Mouse (Mus musculus): ENCODE results near the gene Apoa4.

Apoa4 gene

DNA sequence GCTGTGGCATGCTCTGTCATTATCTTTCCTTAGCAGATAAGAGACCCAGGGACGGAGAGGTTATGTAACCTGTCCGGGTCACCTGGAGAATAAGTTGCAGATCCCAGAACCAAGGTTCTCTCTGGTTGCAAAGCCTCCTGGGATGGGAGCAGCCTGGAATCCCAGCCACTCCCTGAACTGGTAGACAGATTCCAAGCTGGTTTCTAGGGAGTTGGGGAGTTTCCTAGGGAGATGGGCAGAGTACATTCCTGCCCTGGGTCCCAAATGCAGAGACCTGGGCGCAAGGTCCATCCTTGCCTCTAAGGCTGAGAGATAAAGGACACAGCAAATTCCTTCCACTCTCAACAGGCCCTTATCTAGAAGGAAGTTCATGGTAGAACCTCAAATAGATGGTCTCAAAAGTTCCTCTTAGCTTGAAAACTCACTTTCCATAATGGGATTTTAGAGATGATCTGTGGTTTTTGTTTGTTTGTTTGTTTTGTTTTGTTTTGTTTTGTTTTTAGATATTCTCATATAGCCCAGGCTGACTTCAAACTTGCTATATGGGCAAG is 13.4 kb upstream of the Apoa4 start:
- no peak for DNase-seq (ENCODE audit: low read depth, low spot score)

DNA sequence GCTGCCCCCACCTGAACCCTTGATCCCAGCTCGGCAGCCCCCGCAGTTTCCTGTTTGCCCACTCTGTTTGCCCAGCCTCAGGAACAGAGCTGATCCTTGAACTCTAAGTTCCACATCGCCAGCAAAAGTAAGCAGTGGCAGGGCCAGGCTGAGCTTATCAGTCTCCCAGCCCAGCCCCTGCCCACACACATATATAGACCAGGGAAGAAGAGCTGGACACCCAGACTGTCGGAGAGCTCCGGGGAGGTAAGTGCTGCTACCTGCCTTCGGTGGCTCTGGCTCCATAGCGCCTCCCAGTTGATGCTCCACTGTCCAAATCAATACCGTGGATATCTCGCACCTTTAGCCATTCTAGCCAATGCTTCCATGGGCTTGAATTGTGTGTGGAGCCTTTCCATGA is 12.0 kb upstream of the Apoa4 start, which contains the start of gene Apoa1:
Gene Apoa1, plus strand, starts transcription at position 90 of the 400 bp plus-strand sequence.
- DNase-seq (ENCODE audit: low read depth, low spot score) = no peak

DNA sequence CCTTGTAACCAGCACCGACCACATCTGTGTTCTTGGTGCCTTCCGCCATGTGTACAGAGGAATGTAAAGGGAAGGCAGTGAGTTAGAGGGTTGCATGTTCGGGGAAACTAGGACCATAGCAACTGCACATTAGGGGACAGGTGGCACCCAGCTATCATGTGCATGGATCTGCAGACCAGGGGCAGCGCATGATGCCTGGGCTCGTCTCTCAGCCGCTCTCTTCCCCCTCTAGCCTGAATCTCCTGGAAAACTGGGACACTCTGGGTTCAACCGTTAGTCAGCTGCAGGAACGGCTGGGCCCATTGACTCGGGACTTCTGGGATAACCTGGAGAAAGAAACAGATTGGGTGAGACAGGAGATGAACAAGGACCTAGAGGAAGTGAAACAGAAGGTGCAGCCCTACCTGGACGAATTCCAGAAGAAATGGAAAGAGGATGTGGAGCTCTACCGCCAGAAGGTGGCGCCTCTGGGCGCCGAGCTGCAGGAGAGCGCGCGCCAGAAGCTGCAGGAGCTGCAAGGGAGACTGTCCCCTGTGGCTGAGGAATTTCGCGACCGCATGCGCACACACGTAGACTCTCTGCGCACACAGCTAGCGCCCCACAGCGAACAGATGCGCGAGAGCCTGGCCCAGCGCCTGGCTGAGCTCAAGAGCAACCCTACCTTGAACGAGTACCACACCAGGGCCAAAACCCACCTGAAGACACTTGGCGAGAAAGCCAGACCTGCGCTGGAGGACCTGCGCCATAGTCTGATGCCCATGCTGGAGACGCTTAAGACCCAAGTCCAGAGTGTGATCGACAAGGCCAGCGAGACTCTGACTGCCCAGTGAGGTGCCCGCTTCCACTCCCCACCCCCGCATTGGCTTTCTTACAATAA is 10.7 kb upstream of the Apoa4 start:
- DNase-seq (ENCODE audit: low read depth, low spot score) = peak; percentile 47

DNA sequence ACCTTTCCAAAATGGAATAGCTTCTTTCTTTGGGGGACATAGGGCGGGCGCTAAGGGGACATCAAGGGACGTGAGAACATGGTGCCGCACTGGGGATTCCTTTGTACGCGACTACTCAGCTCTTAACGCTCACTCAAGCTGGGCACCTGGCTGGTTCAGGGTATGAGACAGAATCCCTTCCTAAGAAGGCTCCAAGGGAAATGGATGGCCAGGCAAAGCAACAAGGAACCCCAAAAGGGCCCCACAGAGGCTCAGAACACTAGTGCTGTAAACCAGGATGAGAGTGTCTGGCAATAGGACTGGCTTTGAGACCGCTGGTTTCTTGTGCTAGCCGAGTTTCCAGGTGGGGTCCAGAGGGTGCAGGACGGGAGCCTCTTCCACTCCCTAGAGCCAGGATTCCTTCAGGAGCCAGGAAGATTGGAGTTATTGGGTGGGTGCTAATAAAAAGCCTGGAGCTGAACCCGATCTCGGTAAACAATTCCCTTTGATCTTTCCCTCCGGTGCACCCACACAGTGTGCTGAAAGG is 10.0 kb upstream of the Apoa4 start:
- no peak for DNase-seq (ENCODE audit: low read depth, low spot score)

DNA sequence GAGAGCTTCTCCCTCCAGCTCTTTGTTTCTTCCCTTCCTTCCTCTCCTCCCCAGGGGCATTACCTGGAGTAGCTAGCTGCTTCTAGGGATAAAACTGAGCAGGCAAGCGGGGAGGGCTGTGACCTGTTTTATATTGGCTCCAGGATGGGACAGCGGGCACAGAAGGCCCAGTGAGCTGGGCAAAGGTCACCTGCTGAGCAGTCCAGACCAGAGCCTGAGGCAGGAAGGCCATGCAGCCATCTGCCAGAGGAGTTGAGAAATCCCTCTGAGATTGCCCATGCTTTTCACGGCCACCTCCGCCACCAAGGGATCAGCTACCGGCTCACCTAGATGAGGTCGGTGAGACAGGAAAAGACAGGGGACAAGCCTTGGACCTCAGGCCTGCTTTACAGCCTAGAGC is 5.3 kb upstream of the Apoa4 start:
- DNase-seq (ENCODE audit: low read depth, low spot score) = no peak

DNA sequence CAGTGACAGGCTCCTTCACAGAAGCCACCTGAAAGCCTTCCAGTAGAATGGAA is 5.1 kb upstream of the Apoa4 start, which contains the start of gene Apoc3:
Gene Apoc3, minus strand, starts transcription at position 41 of the 53 bp plus-strand sequence.
- DNase-seq (ENCODE audit: low read depth, low spot score) = no peak

DNA sequence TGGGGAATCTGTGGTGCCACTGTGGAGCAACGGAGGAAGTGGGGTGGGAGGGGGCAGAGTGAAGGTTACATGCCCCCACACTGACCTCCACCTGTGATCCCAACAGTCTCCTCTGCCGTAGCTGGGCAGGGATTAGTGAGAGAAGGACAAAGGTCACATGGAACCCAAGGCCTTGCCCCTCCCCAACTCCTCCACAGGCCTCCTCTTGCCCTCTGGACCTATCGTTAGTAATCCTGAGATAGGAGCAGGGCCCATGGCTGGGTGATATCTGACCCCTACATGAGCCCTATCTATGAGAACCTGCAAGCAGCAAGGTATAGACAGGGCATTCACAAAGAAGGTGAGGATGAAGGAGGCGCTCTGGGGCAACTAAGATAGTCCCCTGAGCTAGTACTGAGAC is 4.8 kb upstream of the Apoa4 start:
- no peak for DNase-seq (ENCODE audit: low read depth, low spot score)

DNA sequence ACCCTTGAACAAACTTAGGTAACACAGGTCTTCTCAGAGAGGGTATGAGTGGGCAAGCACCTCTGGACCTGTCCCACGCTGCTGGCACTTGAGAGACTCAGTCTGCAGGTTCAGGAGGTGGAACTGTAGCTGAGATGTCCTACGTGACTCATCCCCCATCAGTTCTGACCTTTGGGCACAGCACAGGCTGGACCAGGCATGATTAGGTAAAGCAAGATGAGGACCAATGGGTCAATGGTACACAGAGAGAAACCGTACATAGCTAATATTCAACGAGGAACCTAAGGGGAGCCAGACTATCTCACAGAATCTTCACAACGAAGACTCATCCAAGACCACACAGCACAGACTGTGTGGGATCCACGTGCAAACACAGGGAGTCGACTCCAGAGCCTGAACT is 1.6 kb upstream of the Apoa4 start:
- no peak for DNase-seq (ENCODE audit: low read depth, low spot score)

DNA sequence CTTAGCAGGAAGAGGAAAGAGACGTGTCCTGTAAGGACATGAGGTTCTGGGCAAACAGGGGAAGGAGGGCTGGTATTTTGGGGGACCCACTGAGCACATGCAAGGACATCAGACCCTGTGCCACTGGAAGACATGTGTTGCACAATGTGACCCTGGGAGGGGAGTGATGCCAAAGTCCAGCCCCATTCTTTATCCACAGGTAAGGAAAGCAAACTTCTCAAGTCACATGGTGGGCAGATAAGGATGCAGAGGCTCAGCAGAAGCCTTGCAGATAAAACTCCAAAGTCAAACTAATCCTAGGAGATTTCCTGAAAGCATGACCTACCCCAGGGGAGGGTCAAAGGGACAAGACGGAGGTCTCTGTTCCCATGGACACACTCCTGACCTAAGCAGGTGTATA is 1.3 kb downstream of the Apoa4 start:
- no peak for DNase-seq (ENCODE audit: low read depth, low spot score)

DNA sequence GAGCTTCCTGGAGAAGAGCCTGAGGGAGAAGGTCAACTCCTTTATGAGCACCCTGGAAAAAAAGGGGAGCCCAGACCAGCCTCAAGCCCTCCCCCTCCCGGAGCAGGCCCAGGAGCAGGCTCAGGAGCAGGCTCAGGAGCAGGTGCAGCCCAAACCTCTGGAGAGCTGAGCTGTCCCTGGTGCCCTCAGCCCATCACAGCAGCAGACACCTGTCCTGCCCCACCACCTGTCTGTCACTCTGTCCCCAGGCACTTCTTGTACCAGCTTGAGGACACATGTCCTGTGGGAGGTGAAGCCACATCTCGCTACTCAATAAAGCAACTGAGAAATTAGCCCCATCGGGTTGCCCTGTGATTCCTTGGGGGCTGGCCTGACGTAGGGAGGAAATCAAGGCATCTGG is 2.6 kb downstream of the Apoa4 start:
- no peak for DNase-seq (ENCODE audit: low read depth, low spot score)

DNA sequence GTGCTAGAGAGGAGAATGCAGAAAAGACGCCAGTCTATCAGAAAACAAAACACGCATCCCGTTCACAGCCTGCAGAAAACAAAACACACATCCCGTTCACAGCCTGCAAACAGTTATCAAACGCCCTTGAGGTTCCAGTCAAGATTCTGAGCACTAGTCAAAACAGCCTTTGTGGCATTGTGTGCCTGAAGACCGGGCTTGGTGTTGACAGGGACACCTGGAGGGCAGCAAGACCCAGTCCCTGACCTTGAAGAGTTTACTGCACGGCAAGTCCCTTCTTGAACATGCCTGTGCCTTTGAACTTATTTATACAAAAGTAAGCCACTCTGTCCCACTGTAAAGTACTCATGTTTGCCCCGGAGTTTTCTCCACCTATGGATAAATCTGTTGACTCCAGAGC is 3.1 kb downstream of the Apoa4 start:
- no peak for DNase-seq (ENCODE audit: low read depth, low spot score)

DNA sequence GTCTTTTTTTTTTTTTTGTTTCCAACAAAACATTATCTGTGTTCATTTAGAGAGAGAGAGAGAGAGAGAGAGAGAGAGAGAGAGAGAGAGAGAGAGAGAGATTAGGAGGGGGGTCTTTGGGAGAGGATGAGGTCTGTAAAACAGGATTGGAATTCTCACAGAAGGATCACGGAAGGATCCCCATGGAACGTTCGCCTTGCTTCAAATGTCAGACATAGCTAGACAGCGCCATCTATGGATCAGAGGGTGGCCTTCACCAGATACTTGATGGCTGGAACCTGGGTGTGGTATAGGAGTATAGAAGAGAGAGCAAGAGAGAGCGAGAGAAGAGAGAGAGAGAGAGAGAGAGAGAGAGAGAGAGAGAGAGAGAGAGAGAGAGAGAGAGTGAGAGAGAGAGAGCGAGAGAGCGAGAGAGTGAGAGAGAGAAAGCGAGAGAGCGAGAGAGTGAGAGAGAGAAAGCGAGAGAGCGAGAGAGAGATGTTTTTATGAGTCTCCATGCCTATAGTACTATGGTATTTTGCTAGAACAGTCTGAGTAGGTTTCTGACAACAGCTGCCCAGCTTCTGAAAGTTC is 6.3 kb downstream of the Apoa4 start:
- peak; percentile 62 for DNase-seq (ENCODE audit: low read depth, low spot score)

DNA sequence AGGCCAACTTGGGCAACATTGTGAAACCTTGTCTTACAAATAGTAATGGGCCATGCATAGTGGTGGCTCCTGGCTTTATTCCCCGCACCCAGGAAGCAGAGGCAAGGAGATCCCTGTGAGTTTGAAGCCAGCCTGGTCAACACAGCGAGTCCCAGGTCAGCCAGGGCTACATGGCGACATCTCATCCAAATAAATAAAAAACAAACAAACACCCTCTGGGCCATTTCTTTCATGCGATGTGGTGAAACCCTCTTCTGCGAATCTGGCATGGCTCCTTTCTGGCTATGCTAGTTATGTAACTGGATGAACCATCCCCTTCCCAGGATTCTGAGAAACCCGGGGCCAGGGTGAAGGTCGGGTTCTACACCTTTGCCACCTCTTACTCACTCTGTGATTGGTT is 15.7 kb downstream of the Apoa4 start:
- DNase-seq (ENCODE audit: low read depth, low spot score) = no peak

DNA sequence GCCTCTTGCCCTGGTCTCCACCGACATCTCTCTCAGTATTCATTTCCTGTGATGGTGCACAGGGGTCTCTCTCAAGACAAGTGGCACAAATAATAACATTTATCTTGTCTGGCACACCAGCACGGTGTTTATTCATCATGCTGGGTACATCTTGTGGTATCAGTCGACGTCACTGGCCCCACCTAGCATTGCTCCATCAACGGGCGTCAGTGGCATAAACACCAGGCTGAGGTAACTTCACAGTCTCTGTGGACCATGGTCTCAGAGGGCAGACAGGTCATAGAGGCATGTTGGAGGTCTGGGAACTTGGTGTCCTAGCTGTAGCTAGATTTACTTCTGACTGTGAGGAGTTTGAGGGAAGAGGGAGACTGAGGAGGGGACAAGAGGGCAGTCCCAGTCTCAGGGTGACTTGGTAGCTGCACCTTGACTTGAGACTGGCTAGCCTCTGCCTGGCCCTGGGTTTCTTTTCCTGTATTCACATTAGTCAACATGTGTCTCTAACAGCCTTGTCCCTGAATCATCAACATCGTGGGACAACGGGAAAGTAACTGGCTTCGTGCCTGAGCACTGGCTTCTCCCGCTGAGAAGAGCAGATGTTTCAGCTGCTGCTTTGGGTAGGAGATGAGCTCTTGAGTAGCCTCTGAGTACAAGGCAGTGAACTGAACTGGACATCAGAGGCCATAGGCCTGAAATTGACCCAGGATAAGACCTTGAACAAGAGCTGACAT is 16.3 kb downstream of the Apoa4 start:
- no peak for DNase-seq (ENCODE audit: low read depth, low spot score)

DNA sequence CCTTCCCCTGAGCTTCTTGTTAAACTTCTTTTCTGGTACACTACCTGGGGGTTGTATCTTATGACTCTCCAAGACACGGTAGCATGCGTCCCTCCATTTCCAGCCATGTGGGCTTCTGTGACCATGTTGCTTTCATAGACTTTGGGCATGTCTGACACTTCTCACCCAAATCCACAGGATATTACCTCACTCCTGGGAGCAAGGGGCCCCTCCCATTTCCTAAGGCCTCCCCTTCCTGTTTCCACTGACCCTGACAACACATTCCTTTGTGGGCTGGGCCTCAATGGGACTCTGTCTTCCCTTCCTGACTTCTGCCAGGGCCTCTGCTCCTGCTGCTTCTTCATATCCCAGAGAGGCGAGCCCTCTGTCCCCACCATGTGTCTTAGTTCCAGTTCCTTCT is 17.1 kb downstream of the Apoa4 start:
- no peak for DNase-seq (ENCODE audit: low read depth, low spot score)

DNA sequence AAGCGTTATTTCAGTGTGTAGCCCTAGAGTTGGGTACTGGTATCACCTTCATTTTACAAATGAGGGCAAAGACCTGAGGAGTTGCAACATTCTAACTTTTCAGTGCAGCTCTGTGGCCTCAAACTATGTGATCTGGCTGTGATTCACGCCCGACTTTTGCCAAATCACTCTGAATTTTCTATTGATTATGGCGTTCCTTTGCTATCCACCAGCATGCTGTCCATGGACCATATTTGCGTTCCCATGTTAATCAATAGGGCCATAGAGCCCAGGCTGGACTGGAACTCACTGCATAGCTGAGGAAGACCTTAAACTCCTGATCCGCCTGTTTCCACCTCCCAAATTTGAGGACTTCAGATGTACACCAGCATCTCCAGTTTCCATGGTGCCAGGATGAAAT is 18.6 kb downstream of the Apoa4 start:
- DNase-seq (ENCODE audit: low read depth, low spot score) = no peak

DNA sequence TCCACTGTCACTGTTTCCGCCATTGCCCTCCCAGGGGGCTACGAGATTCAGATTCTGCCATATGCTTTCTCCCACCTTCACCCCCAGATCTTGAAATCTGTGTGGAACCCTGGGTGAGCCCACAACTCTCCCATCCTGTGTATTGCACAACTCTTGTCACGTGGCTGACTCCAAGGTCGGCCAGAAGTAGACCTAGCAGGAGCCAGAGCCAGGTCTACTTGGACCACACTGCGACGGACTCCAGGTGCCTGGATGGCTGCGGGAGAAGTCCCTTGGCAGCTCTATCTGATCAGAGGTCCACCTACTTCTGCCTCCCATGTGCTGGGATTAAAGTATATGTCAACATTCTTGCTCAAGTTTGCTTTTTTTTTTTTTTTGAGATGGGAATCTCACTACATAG is 20.6 kb downstream of the Apoa4 start:
- no peak for DNase-seq (ENCODE audit: low read depth, low spot score)

DNA sequence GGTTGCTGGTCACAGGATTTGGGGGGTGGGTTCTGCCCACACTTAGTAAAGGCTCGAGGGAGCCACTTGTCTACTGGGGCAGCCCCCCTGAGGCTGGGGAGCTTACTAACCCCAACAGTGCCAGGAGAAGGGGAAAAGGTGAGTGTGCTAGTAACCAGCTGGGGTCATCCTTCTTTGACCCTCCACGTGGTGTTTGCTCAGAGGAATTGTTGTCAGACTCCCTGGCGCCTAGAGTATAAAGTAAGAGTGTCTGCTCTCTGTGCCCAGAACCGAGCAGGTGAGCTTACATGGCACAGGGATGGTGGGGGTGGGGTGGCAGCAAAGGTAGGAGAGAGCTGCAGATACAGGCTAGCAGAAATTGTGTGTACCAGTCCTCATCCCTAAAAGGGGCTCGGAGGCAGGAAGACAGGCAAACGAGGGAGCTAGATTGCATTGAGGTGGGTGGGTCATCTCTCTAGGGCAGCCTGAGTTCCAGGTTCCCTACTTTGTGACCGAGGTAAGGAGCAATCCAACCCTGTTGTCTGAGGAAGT is 27.9 kb downstream of the Apoa4 start, which contains the start of gene Apoa5:
Gene Apoa5, plus strand, starts transcription at position 291 of the 531 bp plus-strand sequence.
- DNase-seq (ENCODE audit: low read depth, low spot score) = no peak

DNA sequence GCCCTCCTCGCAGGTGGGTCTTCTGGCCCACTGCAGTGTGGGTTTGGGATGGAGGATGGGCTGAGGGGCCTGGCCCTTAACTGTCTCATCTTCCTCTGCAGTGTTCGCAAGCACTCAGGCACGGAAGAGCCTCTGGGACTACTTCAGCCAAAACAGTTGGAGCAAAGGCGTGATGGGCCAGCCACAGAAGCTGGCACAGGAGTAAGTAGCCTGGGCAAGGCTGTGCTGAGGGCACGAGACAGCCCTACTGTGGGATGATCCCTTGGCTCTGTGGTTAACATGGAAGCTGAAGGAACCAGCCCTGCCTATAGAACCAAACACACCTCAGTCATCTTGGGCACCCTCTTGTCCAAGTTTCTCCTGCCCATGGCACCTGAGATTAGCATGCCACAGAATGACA is 28.6 kb downstream of the Apoa4 start:
- DNase-seq (ENCODE audit: low read depth, low spot score) = no peak

DNA sequence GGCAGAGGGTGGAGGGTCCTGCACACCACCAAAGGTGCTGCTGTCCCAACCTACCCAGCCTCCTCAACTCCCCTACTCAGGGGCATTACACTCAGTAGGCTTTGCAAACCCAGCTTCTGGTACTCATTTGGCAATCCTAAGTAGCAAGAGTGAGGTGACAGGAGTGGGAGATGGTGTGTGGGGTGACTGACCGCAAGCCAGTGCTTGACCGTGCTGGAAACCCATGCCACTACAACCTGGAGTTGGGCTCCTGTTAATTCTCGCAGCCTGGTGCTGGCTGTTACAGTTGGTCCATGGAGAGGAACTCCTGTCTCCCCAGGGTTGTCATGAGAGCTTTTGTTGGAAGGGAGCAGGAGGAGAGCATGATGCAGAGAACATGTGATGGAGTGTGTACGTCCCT is 30.3 kb downstream of the Apoa4 start:
- DNase-seq (ENCODE audit: low read depth, low spot score) = no peak

DNA sequence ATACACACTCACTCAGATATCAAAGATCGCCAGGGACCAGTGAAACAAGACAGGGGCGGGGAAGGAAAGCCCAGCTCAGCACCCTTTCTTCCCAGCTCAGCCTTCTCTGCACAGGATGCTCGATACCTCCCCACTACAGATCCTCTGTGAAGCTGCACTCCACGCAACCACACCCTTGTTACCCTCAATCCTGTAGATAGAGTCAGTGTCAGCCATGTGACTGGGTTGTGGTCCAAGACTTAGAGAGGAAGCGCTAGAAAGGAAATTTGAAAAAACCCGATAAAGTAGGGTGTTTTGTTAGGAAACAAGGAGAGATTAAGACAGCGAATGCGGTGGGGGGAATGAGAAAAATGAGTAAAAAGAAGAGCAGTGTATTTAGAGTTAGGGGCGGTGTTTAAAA is 31.6 kb downstream of the Apoa4 start:
- no peak for DNase-seq (ENCODE audit: low read depth, low spot score)

DNA sequence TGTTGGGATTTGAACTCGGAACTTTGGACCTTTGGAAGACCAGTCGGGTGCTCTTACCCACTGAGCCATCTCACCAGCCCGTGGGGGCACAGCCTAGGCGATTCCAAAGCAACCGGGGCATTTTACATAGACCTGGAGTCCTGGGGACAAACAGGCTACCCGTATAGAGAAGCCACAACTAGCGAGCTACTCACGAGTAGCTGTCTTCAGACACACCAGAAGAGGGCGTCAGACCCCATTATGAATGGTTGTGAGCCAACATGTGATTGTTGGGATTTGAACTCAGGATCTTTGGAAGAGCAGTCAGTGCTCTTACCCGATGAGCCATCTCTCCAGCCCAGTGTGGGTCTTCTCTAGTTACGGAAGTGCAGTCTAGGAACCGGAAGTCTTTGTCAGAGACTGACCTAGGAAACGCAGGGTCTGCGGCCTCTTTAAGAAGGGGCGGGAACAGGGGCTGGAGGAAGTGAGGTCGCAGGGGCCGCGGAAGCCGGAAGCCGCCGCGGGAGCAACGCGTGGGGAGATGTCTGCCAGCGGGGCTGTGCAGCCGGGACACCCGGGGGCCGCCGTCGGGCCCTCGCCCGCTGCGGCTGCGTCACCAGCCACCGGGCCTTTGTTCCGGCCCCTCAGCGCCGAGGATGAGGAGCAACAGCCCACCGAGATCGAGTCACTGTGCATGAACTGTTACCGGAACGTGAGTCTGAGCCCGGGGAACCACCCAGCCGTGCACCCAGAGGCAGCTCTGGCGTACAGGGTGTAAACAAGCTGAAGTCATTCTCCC is 32.4 kb downstream of the Apoa4 start, which contains the start of gene Zpr1:
Gene Zpr1, plus strand, starts transcription at position 388 of the 778 bp plus-strand sequence.
- DNase-seq (ENCODE audit: low read depth, low spot score) = peak; percentile 95

Measured in A20 (cell line).